Comparison of ENCODE assay signal across 29 mouse cellular contexts in the genomic region with DNA sequence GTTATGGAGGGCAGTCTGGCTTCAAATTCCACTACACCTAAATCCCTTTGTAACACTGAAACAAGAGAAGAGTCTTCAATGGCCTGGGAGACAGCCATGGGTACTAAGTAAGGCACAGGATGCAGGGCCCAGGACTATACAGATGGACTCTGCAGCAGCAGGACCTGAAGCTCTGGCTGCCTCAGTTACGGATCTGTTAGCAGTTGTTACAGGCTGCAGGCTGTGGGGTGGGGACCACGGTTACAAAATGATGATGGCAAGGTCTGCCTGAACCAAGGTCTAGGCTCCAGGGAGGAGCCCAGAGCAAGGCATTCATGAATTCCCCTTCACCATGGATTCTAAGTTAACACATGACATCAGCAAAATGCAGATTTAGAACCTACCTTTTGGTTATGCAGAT. TPM values are rescaled to one million over a fixed set of nuclear protein-coding genes. Genes with fewer than 3 reads are reported as not detected.
"Had no signal": no experiment of that assay in that cellular context is flagged by ENCODE, and none has a peak within 500 bp of the region (broad histone marks: within the 10 kb centered on the region; RNA-seq: fewer than 3 reads in every experiment).

No protein-coding gene starts in this region.

- H3K4me3 ChIP-seq: embryonic facial prominence, embryonic 10.5 days; embryonic facial prominence, embryonic 12.5 days; embryonic facial prominence, embryonic 13.5 days; embryonic facial prominence, embryonic 15.5 days; erythroblast, embryonic 14.5 days; forebrain, embryonic 10.5 days; forebrain, embryonic 12.5 days; forebrain, embryonic 13.5 days; forebrain, embryonic 15.5 days; heart, adult 2 months had no signal

- H3K27ac ChIP-seq: embryonic facial prominence, embryonic 10.5 days; embryonic facial prominence, embryonic 12.5 days; embryonic facial prominence, embryonic 13.5 days; embryonic facial prominence, embryonic 15.5 days; forebrain, embryonic 10.5 days; forebrain, embryonic 12.5 days; forebrain, embryonic 13.5 days; forebrain, embryonic 15.5 days had no signal

- H3K36me3 ChIP-seq: embryonic facial prominence, embryonic 10.5 days; embryonic facial prominence, embryonic 12.5 days; embryonic facial prominence, embryonic 15.5 days; forebrain, embryonic 10.5 days; forebrain, embryonic 12.5 days; forebrain, embryonic 15.5 days had no signal

- H3K4me2 ChIP-seq: embryonic facial prominence, embryonic 12.5 days; embryonic facial prominence, embryonic 13.5 days; embryonic facial prominence, embryonic 15.5 days; forebrain, embryonic 12.5 days; forebrain, embryonic 13.5 days; forebrain, embryonic 15.5 days had no signal

- H3K9ac ChIP-seq: embryonic facial prominence, embryonic 12.5 days; embryonic facial prominence, embryonic 13.5 days; embryonic facial prominence, embryonic 15.5 days; forebrain, embryonic 12.5 days; forebrain, embryonic 13.5 days; forebrain, embryonic 15.5 days; forebrain, postnatal 0 days had no signal

- ATAC-seq: forebrain, embryonic 13.5 days; forebrain, embryonic 14.5 days; forebrain, embryonic 15.5 days; forebrain, embryonic 16.5 days; forebrain, postnatal 0 days had no signal

- H3K4me1 ChIP-seq: embryonic facial prominence, embryonic 12.5 days; forebrain, embryonic 12.5 days; forebrain, embryonic 13.5 days had no signal

- H3K27me3 ChIP-seq: embryonic facial prominence, embryonic 12.5 days; embryonic facial prominence, embryonic 13.5 days; embryonic facial prominence, embryonic 15.5 days; forebrain, embryonic 13.5 days; forebrain, embryonic 15.5 days had no signal

- DNase-seq: cerebellum, adult 2 months; cerebellum, adult 8-10 months; cerebellum, adult 9-10 months; cerebellum, adult 9-11 months; cerebellum, postnatal 10 days; cerebellum, postnatal 14 days; cerebellum, postnatal 25 days; cerebellum, postnatal 36 days; embryo, embryonic 11 days; forebrain, postnatal 0 days; gastrocnemius, postnatal 10 days; gastrocnemius, postnatal 14 days; gastrocnemius, postnatal 25 days; gastrocnemius, postnatal 36 days; heart, adult 18-20 months; heart, adult 2 months had no signal

- H3K9me3 ChIP-seq: embryonic facial prominence, embryonic 10.5 days; embryonic facial prominence, embryonic 12.5 days; embryonic facial prominence, embryonic 13.5 days; embryonic facial prominence, embryonic 15.5 days; forebrain, embryonic 10.5 days; forebrain, embryonic 12.5 days; forebrain, embryonic 13.5 days; forebrain, embryonic 15.5 days had no signal

RNA-seq across cellular contexts. Expression of a gene that starts 29.3 kb away (rescaled TPM):
- total RNA-seq: common myeloid progenitor, adult 5-6 weeks; granulocyte monocyte progenitor cell, adult 5-6 weeks had no signal
- polyA plus RNA-seq: erythroblast, embryonic 14.5 days had no signal
